Mouse (Mus musculus) intestine, embryonic 14.5 days (tissue): Measurements from ENCODE around the gene Akr1c18. TPM values are rescaled to one million over a fixed set of nuclear protein-coding genes. Genes with fewer than 3 reads are reported as not detected.
"Not testable (repeated sequence)": the region's sequence is repeated elsewhere in the genome, so short reads cannot be mapped to it uniquely, and the experiment has no call there.

Source experiments
- ATAC-seq: fragments of 200-750 bp; cut with Nextera tagmentation; replicated peaks from 2 replicates; pipeline ENCODE4 v1.8.0; 2017; ENCODE audit warnings: low read depth, moderate number of reproducible peaks, moderate TSS enrichment, moderate library complexity; ENCODE audit not compliant: low FRiP score, low TSS enrichment
- DNase-seq: peaks from one replicate; pipeline ENCODE4 v3.0.0-alpha.2; 2018; ENCODE audit warnings: low spot score
- H3K27ac ChIP-seq: fragments of 300-500 bp; sonication (generic); 2 replicates; pipeline ENCODE4 v1.5.1; 2014; ENCODE audit warnings: low read depth, mild to moderate bottlenecking, control low read depth
- H3K27me3 ChIP-seq: fragments of 300-500 bp; sonication (generic); replicated peaks from 2 replicates; pipeline ENCODE4 v1.6.1; 2014; ENCODE audit warnings: low read length, control low read depth; ENCODE audit not compliant: control insufficient read depth, insufficient read depth
- H3K36me3 ChIP-seq: fragments of 300-500 bp; sonication (generic); 2 replicates; pipeline ENCODE4 v1.6.1; 2014; ENCODE audit warnings: low read length, control low read depth; ENCODE audit not compliant: control insufficient read depth, insufficient read depth
- H3K4me1 ChIP-seq: fragments of 300-500 bp; sonication (generic); replicated peaks from 2 replicates; pipeline ENCODE4 v1.6.1; 2014; ENCODE audit warnings: low read length, control low read depth, mixed read lengths; ENCODE audit not compliant: control insufficient read depth, insufficient read depth
- H3K4me2 ChIP-seq: fragments of 300-500 bp; sonication (generic); 2 replicates; pipeline ENCODE4 v1.6.1; 2014; ENCODE audit warnings: low read length
- H3K4me3 ChIP-seq: fragments of 300-500 bp; sonication (generic); 2 replicates; pipeline ENCODE4 v1.5.1; 2014; ENCODE audit warnings: low read depth, low read length, control low read depth, mixed read lengths
- H3K9ac ChIP-seq: fragments of 300-500 bp; sonication (generic); 2 replicates; pipeline ENCODE4 v1.6.1; 2014; ENCODE audit warnings: mild to moderate bottlenecking, low read length
- H3K9me3 ChIP-seq: fragments of 300-500 bp; sonication (generic); 2 replicates; pipeline ENCODE4 v1.6.1; 2016; ENCODE audit warnings: low read length, control low read depth; ENCODE audit not compliant: control insufficient read depth
- WGBS: fragments of 180-500 bp; shearing (Covaris S2); extraction: QIAGEN DNeasy Blood & Tissue Kit; methylation state at CpG from one replicate; pipeline ENCODE4 v1.1.7; 2014; 5-methylcytosine and 5-hydroxymethylcytosine counted together
- polyA plus RNA-seq: library from polyadenylated mRNA; unstranded; fragments of >200 nt; fragmentation: Nextera tagmentation; extraction: Ambion mirVana; gene quantifications from 2 replicates; pipeline ENCODE4 v1.2.1, GENCODE M21; 2014

Akr1c18 gene
- polyA plus RNA-seq, 1 experiment from 2014 or later: 0.35 TPM

DNA sequence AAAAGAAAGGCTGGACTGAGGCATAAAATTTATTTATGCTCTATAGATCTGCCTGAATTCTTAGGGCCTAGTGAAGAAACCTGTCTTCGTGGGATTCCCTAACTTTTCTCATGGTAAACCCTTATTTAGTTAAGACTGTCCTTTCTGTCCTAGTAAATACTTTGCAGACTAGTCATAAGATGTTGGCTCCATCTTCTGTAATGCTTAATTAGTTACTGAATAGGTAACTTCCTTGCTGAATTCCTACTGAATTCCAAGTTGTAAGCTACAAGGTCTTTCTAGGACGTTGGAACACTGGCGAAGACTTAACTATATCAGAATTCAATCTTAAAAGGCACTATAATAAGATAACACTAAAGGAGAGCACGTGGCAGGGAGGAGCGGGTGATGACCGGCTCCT lies 26.0 kb downstream of the Akr1c18 start:
- H3K36me3 ChIP-seq, H3K9me3 ChIP-seq, H3K27ac ChIP-seq, H3K9ac ChIP-seq, H3K4me1 ChIP-seq, H3K4me3 ChIP-seq, DNase-seq, H3K4me2 ChIP-seq, ATAC-seq, H3K27me3 ChIP-seq: not testable (repeated sequence)
- 94% methylated on average over 6 of the region's 6 CpGs for WGBS

GRCm38 (mm10) chr13:4123146-4123545 lies 27.3 kb downstream of the Akr1c18 start:
- Histone ChIP-seq H3K4me1 (no peaks in the 10 kb centered on the region), H3K36me3 (no peaks in the 10 kb centered on the region), H3K4me2 (no peak overlapping the region), H3K27ac (no peak overlapping the region), H3K9me3 (no peaks in the 10 kb centered on the region), H3K4me3 (no peak overlapping the region), H3K9ac (no peak overlapping the region), H3K27me3 (no peaks in the 10 kb centered on the region)
- DNase-seq (no peak), ATAC-seq (no peak)
- 71% methylated on average over 7 of the region's 7 CpGs for WGBS

- no peak for DNase-seq
- H3K4me2 ChIP-seq: no peak overlapping the region
- WGBS: 67% methylated on average over 2 of the region's 2 CpGs
These were observed 31.1 kb downstream of the Akr1c18 start for GRCm38 (mm10) chr13:4119181-4119904.

DNA sequence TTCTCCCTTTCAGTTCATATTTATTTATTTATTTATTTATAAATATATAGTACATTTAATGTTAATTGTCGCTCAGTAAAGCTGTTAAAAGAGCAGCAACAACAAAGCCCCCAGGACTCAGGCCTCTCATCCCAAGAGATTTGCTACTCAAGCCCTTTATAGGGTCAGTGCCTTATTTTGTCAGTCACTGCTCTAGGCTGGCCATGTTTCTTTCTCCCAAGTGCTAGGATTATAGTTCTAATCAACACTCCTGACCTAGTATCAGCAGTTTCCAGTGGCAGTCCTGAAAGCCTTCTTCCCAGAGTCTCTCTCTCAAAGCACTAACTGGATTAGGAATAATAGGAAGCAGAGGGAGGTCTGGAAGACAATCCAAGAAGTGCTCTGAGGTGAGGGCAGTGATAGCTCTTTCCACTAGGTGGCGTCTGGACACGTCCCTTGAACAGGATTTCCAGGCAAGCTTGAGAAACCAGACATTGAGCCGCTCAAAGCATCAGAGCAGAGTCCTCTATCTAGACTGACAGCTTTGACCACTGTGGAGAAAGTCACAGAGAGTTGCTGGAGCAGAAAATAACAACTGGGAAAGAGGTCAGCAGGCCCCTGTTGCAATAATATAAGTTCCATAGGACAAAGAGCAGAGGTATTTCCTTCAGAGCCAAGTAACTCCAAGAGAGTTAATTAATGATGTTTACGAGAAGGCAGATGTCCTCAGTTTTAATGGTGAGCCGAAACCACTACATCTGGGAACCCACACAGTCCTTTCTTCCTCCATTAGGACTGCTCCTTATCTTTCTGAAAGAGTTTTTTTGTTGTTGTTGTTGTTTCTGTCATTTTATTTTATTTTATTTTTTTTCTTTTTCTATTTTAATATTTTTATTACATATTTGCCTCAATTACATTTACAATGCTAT lies 39.9 kb downstream of the Akr1c18 start:
- WGBS: 31% methylated on average over 6 of the region's 6 CpGs

More at GRCm38 (mm10) chr13:4119181-4119904, 31.1 kb downstream of the Akr1c18 start:
- no peak for ATAC-seq
- no peak overlapping the region for H3K4me3 ChIP-seq
- no peaks in the 10 kb centered on the region for H3K27me3 ChIP-seq
- no peak overlapping the region for H3K27ac ChIP-seq
- no peak overlapping the region for H3K9ac ChIP-seq
- no peaks in the 10 kb centered on the region for H3K4me1 ChIP-seq
- H3K36me3 ChIP-seq: no peaks in the 10 kb centered on the region
- H3K9me3 ChIP-seq: no peaks in the 10 kb centered on the region

GRCm38 (mm10) chr13:4102721-4103120 lies 47.7 kb downstream of the Akr1c18 start:
- H3K9ac ChIP-seq: no peak overlapping the region
- DNase-seq: no peak
- no peak overlapping the region for H3K4me3 ChIP-seq
- H3K4me2 ChIP-seq: no peak overlapping the region
- H3K36me3 ChIP-seq: no peaks in the 10 kb centered on the region
- ATAC-seq: no peak
- no peaks in the 10 kb centered on the region for H3K27me3 ChIP-seq
- no peak overlapping the region for H3K27ac ChIP-seq
- H3K4me1 ChIP-seq: no peaks in the 10 kb centered on the region
- no peaks in the 10 kb centered on the region for H3K9me3 ChIP-seq

More for the DNA sequence above, 39.9 kb downstream of the Akr1c18 start:
- Histone ChIP-seq H3K4me2 (no peak overlapping the region), H3K27me3 (no peaks in the 10 kb centered on the region), H3K9me3 (no peaks in the 10 kb centered on the region), H3K4me3 (no peak overlapping the region), H3K36me3 (no peaks in the 10 kb centered on the region), H3K9ac (no peak overlapping the region), H3K4me1 (no peaks in the 10 kb centered on the region), H3K27ac (no peak overlapping the region)
- ATAC-seq: 0 out of 2 replicates have a peak, but pooled peaks have one; percentile 68
- peak; percentile 73 for DNase-seq

- no peak overlapping the region for H3K9ac ChIP-seq
- DNase-seq (no peak), ATAC-seq (no peak)
- no peaks in the 10 kb centered on the region for H3K4me1 ChIP-seq
- no peak overlapping the region for H3K4me3 ChIP-seq
- H3K36me3 ChIP-seq: no peaks in the 10 kb centered on the region
- no peak overlapping the region for H3K27ac ChIP-seq
- no peak overlapping the region for H3K4me2 ChIP-seq
- no peaks in the 10 kb centered on the region for H3K27me3 ChIP-seq
- no peaks in the 10 kb centered on the region for H3K9me3 ChIP-seq
These were observed 48.8 kb downstream of the Akr1c18 start for GRCm38 (mm10) chr13:4101691-4102090.

Other genes starting within 250 kb of the Akr1c18 start
- 83.5 and 86.4 TPM in 2 replicates for gene Net1, start 232.4 kb downstream of the Akr1c18 start, polyA plus RNA-seq
- gene Tubal3, start 232.4 kb downstream of the Akr1c18 start, polyA plus RNA-seq: 6.7 and 9.2 TPM in 2 replicates
- gene Ucn3, start 205.3 kb downstream of the Akr1c18 start, polyA plus RNA-seq: 0.12 TPM in 1 of 2 replicates, not detected in the other
- 0.88 and 1.6 TPM in 2 replicates for gene Akr1c14, start 101.6 kb downstream of the Akr1c18 start, polyA plus RNA-seq
- 91.6 and 93.0 TPM in 2 replicates for gene Akr1c13, start 40.5 kb upstream of the Akr1c18 start, polyA plus RNA-seq
- 193 and 217 TPM in 2 replicates for gene Akr1c19, start 78.0 kb upstream of the Akr1c18 start, polyA plus RNA-seq
- gene Akr1c12, start 128.8 kb upstream of the Akr1c18 start, polyA plus RNA-seq: 48.8 and 54.9 TPM in 2 replicates